Mouse (Mus musculus): Measurements from ENCODE around the gene Trub1.

The Trub1 gene

GRCm38 (mm10) chr19:57452492-57453217, at the start of gene Trub1:
TSS of gene Trub1 (plus strand) at chr19:57452912.
- in situ Hi-C loops (cut with MboI; ENCODE audit: low sequenced_read_pairs), result no loop called here

- in situ Hi-C loops (cut with MboI; ENCODE audit: low sequenced_read_pairs), result no loop called here
These were observed 48.8 kb upstream of the Trub1 start for GRCm38 (mm10) chr19:57403700-57404501.

- in situ Hi-C loops (cut with MboI; ENCODE audit: low sequenced_read_pairs), result no loop called here
These were observed 48.2 kb upstream of the Trub1 start for GRCm38 (mm10) chr19:57404502-57404848.

GRCm38 (mm10) chr19:57407947-57408346, 44.8 kb upstream of the Trub1 start:
- in situ Hi-C loops (cut with MboI; ENCODE audit: low sequenced_read_pairs), result no loop called here

GRCm38 (mm10) chr19:57411375-57412196, 41.1 kb upstream of the Trub1 start:
- in situ Hi-C loops (cut with MboI; ENCODE audit: low sequenced_read_pairs), result no loop called here

GRCm38 (mm10) chr19:57413170-57413569, 39.5 kb upstream of the Trub1 start:
- in situ Hi-C loops (cut with MboI; ENCODE audit: low sequenced_read_pairs), result no loop called here

GRCm38 (mm10) chr19:57413918-57414317, 38.8 kb upstream of the Trub1 start:
- in situ Hi-C loops (cut with MboI; ENCODE audit: low sequenced_read_pairs), result no loop called here

GRCm38 (mm10) chr19:57415031-57415807, 37.5 kb upstream of the Trub1 start:
- in situ Hi-C loops (cut with MboI; ENCODE audit: low sequenced_read_pairs), result no loop called here

GRCm38 (mm10) chr19:57417800-57418580, 34.7 kb upstream of the Trub1 start:
- in situ Hi-C loops (cut with MboI; ENCODE audit: low sequenced_read_pairs), result no loop called here

- in situ Hi-C loops (cut with MboI; ENCODE audit: low sequenced_read_pairs), result no loop called here
These were observed 29.3 kb upstream of the Trub1 start for GRCm38 (mm10) chr19:57423402-57423801.

- in situ Hi-C loops (cut with MboI; ENCODE audit: low sequenced_read_pairs), result no loop called here
These were observed 27.4 kb upstream of the Trub1 start for GRCm38 (mm10) chr19:57425296-57425695.

GRCm38 (mm10) chr19:57426841-57427240, 25.9 kb upstream of the Trub1 start:
- in situ Hi-C loops (cut with MboI; ENCODE audit: low sequenced_read_pairs), result no loop called here

GRCm38 (mm10) chr19:57427756-57428438, 24.8 kb upstream of the Trub1 start:
- in situ Hi-C loops (cut with MboI; ENCODE audit: low sequenced_read_pairs), result no loop called here

GRCm38 (mm10) chr19:57428641-57429040, 24.1 kb upstream of the Trub1 start:
- in situ Hi-C loops (cut with MboI; ENCODE audit: low sequenced_read_pairs), result no loop called here

- in situ Hi-C loops (cut with MboI; ENCODE audit: low sequenced_read_pairs), result no loop called here
These were observed 22.8 kb upstream of the Trub1 start for GRCm38 (mm10) chr19:57429926-57430325.

GRCm38 (mm10) chr19:57431476-57431875, 21.2 kb upstream of the Trub1 start:
- in situ Hi-C loops (cut with MboI; ENCODE audit: low sequenced_read_pairs), result no loop called here

GRCm38 (mm10) chr19:57434024-57434423, 18.7 kb upstream of the Trub1 start:
- in situ Hi-C loops (cut with MboI; ENCODE audit: low sequenced_read_pairs), result no loop called here

GRCm38 (mm10) chr19:57436586-57437021, 16.1 kb upstream of the Trub1 start:
- in situ Hi-C loops (cut with MboI; ENCODE audit: low sequenced_read_pairs), result no loop called here

- in situ Hi-C loops (cut with MboI; ENCODE audit: low sequenced_read_pairs), result no loop called here
These were observed 15.7 kb upstream of the Trub1 start for GRCm38 (mm10) chr19:57437042-57437441.
